11 mouse cellular contexts compared by ENCODE assay signal in the genomic region with DNA sequence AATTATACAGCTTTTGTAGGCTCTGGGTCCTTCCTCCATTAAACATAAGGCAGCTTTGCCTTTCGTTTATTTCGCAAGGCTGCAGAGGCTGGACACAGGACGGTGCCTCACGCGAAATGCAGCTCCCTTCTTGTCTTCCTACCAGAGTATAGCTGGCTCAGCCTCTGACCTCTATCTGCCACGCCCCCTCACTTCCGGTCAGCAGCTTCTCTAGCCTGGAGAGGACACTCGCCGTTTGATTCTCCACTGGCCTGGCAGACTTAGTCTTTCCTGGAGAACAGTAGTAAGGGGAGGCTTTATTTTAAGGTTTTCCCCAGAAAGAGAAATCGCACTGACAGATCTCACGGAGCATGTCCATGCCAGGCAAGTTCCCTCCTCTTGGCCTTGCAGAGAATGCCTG.
A peak's percentile ranks its signal among the peaks of the same experiment; 100 is the strongest.
DNase-seq lines count a peak whose midpoint lies in the region; ATAC-seq and TF ChIP-seq lines count a peak whose summit lies in the region.
"Had no signal": no experiment of that assay in that cellular context is flagged by ENCODE, and none has a peak within 500 bp of the region (broad histone marks: within the 10 kb centered on the region; RNA-seq: fewer than 3 reads in every experiment).

No protein-coding gene starts in this region.

- 41% methylated on average over 11 of the region's 11 CpGs for WGBS in heart, adult 2 months
- WGBS in heart, embryonic 11.5 days (ENCODE audit: insufficient replicate concordance): 62% methylated on average over 11 of the region's 11 CpGs

- no peaks in the 10 kb centered on the region for H3K27me3 ChIP-seq in heart, adult 2 months (ENCODE audit: control insufficient read depth, insufficient read depth, low read length)
- H3K27me3 ChIP-seq in heart, embryonic 11.5 days (ENCODE audit: control insufficient read depth, insufficient read depth, low read length): no peaks in the 10 kb centered on the region
- H3K27me3 ChIP-seq: hindbrain, embryonic 15.5 days had no signal

- TF ChIP-seq CTCF in heart, adult 2 months (IDR thresholded peaks at IDR 0.05): no peak

- H3K27ac ChIP-seq in heart, adult 2 months: no peak overlapping the region
- H3K27ac ChIP-seq in heart, embryonic 11.5 days (ENCODE audit: low read depth, low read length): no peak overlapping the region
- H3K27ac ChIP-seq: hindbrain, embryonic 15.5 days had no signal

- no peak for TF ChIP-seq POLR2A in heart, adult 2 months (IDR thresholded peaks at IDR 0.05; ENCODE audit: insufficient read depth, low read depth, low read length)

- intact Hi-C loops in heart, adult 2 months (cut with DNase I): no loop called here

- TF ChIP-seq EP300 in heart, adult 2 months (IDR thresholded peaks at IDR 0.05; ENCODE audit: insufficient read depth, low read depth, low read length): no peak

- H3K4me3 ChIP-seq in heart, adult 2 months: no peak overlapping the region
- no peak overlapping the region for H3K4me3 ChIP-seq in heart, embryonic 11.5 days (ENCODE audit: low read depth, low read length)
- H3K4me3 ChIP-seq: hindbrain, embryonic 15.5 days; myocyte had no signal

- no peak overlapping the region for H3K9ac ChIP-seq in heart, adult 2 months (ENCODE audit: low read depth, low read length)
- H3K9ac ChIP-seq in heart, embryonic 11.5 days (ENCODE audit: low read depth, low read length): no peak overlapping the region
- H3K9ac ChIP-seq: hindbrain, embryonic 15.5 days had no signal

- peak; percentile 42 to 44 for DNase-seq in heart, adult 2 months
- DNase-seq in ovary, postnatal 36 days (ENCODE audit: low spot score): peak; percentile 15
- no peak for DNase-seq in ovary, postnatal 14 days (ENCODE audit: low spot score)
- DNase-seq in kidney, postnatal 25 days: peak; percentile 37 to 58
- no peak for DNase-seq in cerebellum, adult 8-10 months
- DNase-seq: gastrocnemius, postnatal 36 days; retina, postnatal 1 day had no signal

- no peaks in the 10 kb centered on the region; the same call in 1 of the 2 replicates for H3K4me1 ChIP-seq in heart, adult 2 months (ENCODE audit: control insufficient read depth, insufficient read depth, low read length)
- H3K4me1 ChIP-seq in heart, embryonic 11.5 days (ENCODE audit: control insufficient read depth, insufficient read depth, low read length): no peaks in the 10 kb centered on the region
- H3K4me1 ChIP-seq: hindbrain, embryonic 15.5 days had no signal

- H3K79me2 ChIP-seq in heart, adult 2 months (replicated peaks; ENCODE audit: control insufficient read depth, insufficient read depth, low read length): no peaks in the 10 kb centered on the region

- H3K36me3 ChIP-seq in heart, adult 2 months (ENCODE audit: control insufficient read depth, insufficient read depth, low read length): no peaks in the 10 kb centered on the region; the same call in 1 of the 2 replicates
- H3K36me3 ChIP-seq in heart, embryonic 11.5 days (ENCODE audit: control insufficient read depth, insufficient read depth, low read length): no peaks in the 10 kb centered on the region
- H3K36me3 ChIP-seq: hindbrain, embryonic 15.5 days had no signal

- no peak for ATAC-seq in heart, embryonic 11.5 days (replicated peaks; ENCODE audit: insufficient number of reproducible peaks, low FRiP score, low TSS enrichment)
- ATAC-seq in cerebellum, adult (ENCODE audit: insufficient number of reproducible peaks, low FRiP score, low TSS enrichment): no peak

- H3K4me2 ChIP-seq in heart, embryonic 11.5 days: no peak overlapping the region
- H3K4me2 ChIP-seq: hindbrain, embryonic 15.5 days had no signal

- H3K9me3 ChIP-seq in heart, embryonic 11.5 days (replicated peaks; ENCODE audit: control insufficient read depth, low read length): no peaks in the 10 kb centered on the region
- H3K9me3 ChIP-seq: hindbrain, embryonic 15.5 days had no signal

Comparison
In these comparisons a context has a peak if more than half of its experiments do, and no peak if none do; other contexts are left out.
1. DNase-seq: peak in heart, adult 2 months (2 of 2), ovary, postnatal 36 days (single experiment) and kidney, postnatal 25 days (2 of 2); none in ovary, postnatal 14 days (single experiment) and cerebellum, adult 8-10 months (single experiment).